ENCODE assay signal across 10 mouse cellular contexts in the genomic region with DNA sequence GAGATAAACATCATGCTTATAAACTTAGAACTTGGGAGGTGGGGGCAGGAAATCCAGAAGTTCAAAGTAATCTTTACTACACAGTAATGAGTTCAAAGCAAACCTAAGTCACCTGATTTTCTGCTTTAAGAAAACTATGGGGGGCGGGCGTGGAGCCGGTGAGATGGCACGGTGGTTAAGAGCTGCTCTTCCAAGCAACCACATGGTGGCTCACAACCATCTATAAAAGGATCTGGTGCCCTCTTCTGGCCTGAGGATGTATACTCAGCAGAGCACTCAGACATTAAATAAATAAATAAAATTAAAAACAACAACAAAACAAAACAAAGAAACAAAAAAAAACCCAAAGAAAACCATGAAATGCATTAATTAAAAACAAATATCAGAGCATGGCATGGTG. TPM values are rescaled to one million over a fixed set of nuclear protein-coding genes. Genes with fewer than 3 reads are reported as not detected.
DNase-seq lines count a peak whose midpoint lies in the region; ATAC-seq and TF ChIP-seq lines count a peak whose summit lies in the region.
"Had no signal": no experiment of that assay in that cellular context is flagged by ENCODE, and none has a peak within 500 bp of the region (broad histone marks: within the 10 kb centered on the region; RNA-seq: fewer than 3 reads in every experiment).

No protein-coding gene starts in this region.

- peaks cover 15% of the 10 kb centered on the region for H3K27me3 ChIP-seq in Patski
- H3K27me3 ChIP-seq in small intestine, adult 2 months (ENCODE audit: control insufficient read depth, insufficient read depth, low read length) = no peaks in the 10 kb centered on the region; the same call in 1 of the 2 replicates

- WGBS in small intestine, adult 2 months = 18% methylated on average over 4 of the region's 4 CpGs

- peak; percentile 19 for DNase-seq in adrenal gland, postnatal 10 days
- DNase-seq in adrenal gland, postnatal 4 days (ENCODE audit: low spot score in 2 of 2) = no peak
- DNase-seq in layer of hippocampus, adult 2 months (ENCODE audit: low spot score in 2 of 2) = peak in 1 of 2 experiments; percentile 14
- no peak for DNase-seq in layer of hippocampus, postnatal 14 days (ENCODE audit: low spot score in 2 of 2)
- no peak for DNase-seq in Patski (ENCODE audit: low read depth, low spot score)
- DNase-seq in embryo, embryonic 10 days (ENCODE audit: low spot score) = peak; percentile 35
- DNase-seq in yolk sac, embryonic 10.5 days (ENCODE audit: low spot score) = no peak

- H3K4me3 ChIP-seq in layer of hippocampus, adult 2 months = no peak overlapping the region
- H3K4me3 ChIP-seq in small intestine, adult 2 months (ENCODE audit: low read depth, low read length) = no peak overlapping the region
- H3K4me3 ChIP-seq: heart, embryonic 15.5 days had no signal

- in situ Hi-C loops in Patski (cut with MboI; ENCODE audit: low pct_unique_long_range_greater_than_20kb) = no loop called here

- CTCF ChIA-PET in Patski (lab: Charles Lee) = interaction anchor here (1.2 to 2.0 kb wide), 5 partner anchors 14 to 64 kb away, joined by 3 to 9 read pairs (median 3); no protein-coding TSS in a partner anchor

- peak; percentile 75 for TF ChIP-seq CTCF in layer of hippocampus, adult 2 months (conservative IDR thresholded peaks at IDR 0.05)
- no peak for TF ChIP-seq CTCF in Patski (IDR thresholded peaks at IDR 0.05)
- peak; percentile 31; the same call in 1 of the 2 replicates for TF ChIP-seq CTCF in small intestine, adult 2 months (IDR thresholded peaks at IDR 0.05; ENCODE audit: extremely low read depth, insufficient read length, insufficient replicate concordance, low read depth, low read length)

- H3K27ac ChIP-seq in layer of hippocampus, adult 2 months = no peak overlapping the region
- no peak overlapping the region for H3K27ac ChIP-seq in small intestine, adult 2 months (ENCODE audit: insufficient read depth, low read depth, low read length)
- H3K27ac ChIP-seq: heart, embryonic 15.5 days had no signal

- no peaks in the 10 kb centered on the region for H3K36me3 ChIP-seq in small intestine, adult 2 months (ENCODE audit: control insufficient read depth, insufficient read depth, low read length)
- H3K36me3 ChIP-seq: heart, embryonic 15.5 days had no signal

- H3K4me1 ChIP-seq in small intestine, adult 2 months (ENCODE audit: control insufficient read depth, insufficient read depth, insufficient read length, low read length) = no peaks in the 10 kb centered on the region
- H3K4me1 ChIP-seq: heart, embryonic 15.5 days had no signal

- ATAC-seq in Patski = peak; percentile 71

- POLR2A ChIA-PET in Patski (lab: Charles Lee) = no interaction called here

- no peak for TF ChIP-seq POLR2A in small intestine, adult 2 months (IDR thresholded peaks at IDR 0.05; ENCODE audit: low read depth, low read length)

RNA-seq across cellular contexts. Expression of gene Map7d2, which starts 5.1 kb away (rescaled TPM):
- total RNA-seq in adrenal gland, postnatal 10 days (2021) = 1 to 10 TPM; 2.6 to 3.1 TPM
- 1 to 10 TPM; 3.2 to 3.8 TPM for total RNA-seq in adrenal gland, postnatal 4 days (2021)
- 100 to 1,000 TPM in 1 of 2 experiments, 10 to 100 TPM in 1; 98.8 to 117 TPM for total RNA-seq in layer of hippocampus, adult 2 months (2021)
- 100 to 1,000 TPM in 1 of 2 experiments, 10 to 100 TPM in 1; 86.2 to 101 TPM for total RNA-seq in layer of hippocampus, postnatal 14 days (2021)
- 0.72 TPM for polyA plus RNA-seq in Patski (2021)
- not detected in 2 replicates for polyA plus RNA-seq in small intestine, adult 2 months (2012; rRNA removed)
- polyA plus RNA-seq: C2C12 had no signal

RNA-seq across cellular contexts. Expression of gene Eif1ax, which starts 37.3 kb away (rescaled TPM):
- total RNA-seq in adrenal gland, postnatal 10 days (2021) = 100 to 1,000 TPM in 1 of 2 experiments, 10 to 100 TPM in 1; 96.9 to 101 TPM
- 100 to 1,000 TPM in 1 of 2 experiments, 10 to 100 TPM in 1; 98.6 to 105 TPM for total RNA-seq in adrenal gland, postnatal 4 days (2021)
- 100 to 1,000 TPM; 104 to 120 TPM for total RNA-seq in layer of hippocampus, adult 2 months (2021)
- 100 to 1,000 TPM; 141 to 148 TPM for total RNA-seq in layer of hippocampus, postnatal 14 days (2021)
- polyA plus RNA-seq in Patski (2021) = 132 TPM
- 18.7 and 38.6 TPM in 2 replicates for polyA plus RNA-seq in small intestine, adult 2 months (2012; rRNA removed)

Comparison
In these comparisons a context has a peak if more than half of its experiments do, and no peak if none do; other contexts are left out.
1. DNase-seq: peak in adrenal gland, postnatal 10 days (single experiment) and embryo, embryonic 10 days (single experiment); none in adrenal gland, postnatal 4 days (0 of 2), layer of hippocampus, postnatal 14 days (0 of 2), Patski (single experiment) and yolk sac, embryonic 10.5 days (single experiment).
2. RNA of gene Map7d2, which starts 5.1 kb away (total RNA-seq): 98.8 to 117 TPM in layer of hippocampus, adult 2 months and 86.2 to 101 TPM in layer of hippocampus, postnatal 14 days; 3.2 to 3.8 TPM in adrenal gland, postnatal 4 days and 2.6 to 3.1 TPM in adrenal gland, postnatal 10 days; every median in the first group is over 10 times any median in the second.